Mouse (Mus musculus) heart, postnatal 0 days (tissue): ENCODE measurements around the gene Gm3139.
"Not testable (repeated sequence)": the region's sequence is repeated elsewhere in the genome, so short reads cannot be mapped to it uniquely, and the experiment has no call there.

ENCODE experiments used
- CTCF ChIP-seq: IDR thresholded peaks from 2 replicates; pipeline ENCODE4 v1.5.1; 2016; ENCODE audit warnings: antibody characterized with exemption, control low read depth, low read depth
- EP300 ChIP-seq: IDR thresholded peaks from 2 replicates; pipeline ENCODE4 v1.6.1; 2016; ENCODE audit warnings: antibody characterized with exemption, low read depth

- TF ChIP-seq EP300, CTCF: not testable (repeated sequence)
Measured at GRCm38 (mm10) chr5:94525987-94526386, at the start of gene Gm3139.
